Mouse (Mus musculus) lung, adult 2 months (tissue): Measurements from ENCODE around the gene Slc4a4.

ENCODE experiments used
- CTCF ChIP-seq: fragments of 200-500 bp; IDR thresholded peaks from 2 replicates; pipeline ENCODE4 v1.5.1; 2011; ENCODE audit warnings: mild to moderate bottlenecking, low read length, control low read depth; ENCODE audit not compliant: insufficient read depth
- POLR2A ChIP-seq: fragments of 200-500 bp; IDR thresholded peaks from 2 replicates; pipeline ENCODE4 v1.6.1; 2011; ENCODE audit warnings: low read depth, mild to moderate bottlenecking, control low read depth, low read length, borderline replicate concordance; ENCODE audit errors: extremely low read depth

DNA sequence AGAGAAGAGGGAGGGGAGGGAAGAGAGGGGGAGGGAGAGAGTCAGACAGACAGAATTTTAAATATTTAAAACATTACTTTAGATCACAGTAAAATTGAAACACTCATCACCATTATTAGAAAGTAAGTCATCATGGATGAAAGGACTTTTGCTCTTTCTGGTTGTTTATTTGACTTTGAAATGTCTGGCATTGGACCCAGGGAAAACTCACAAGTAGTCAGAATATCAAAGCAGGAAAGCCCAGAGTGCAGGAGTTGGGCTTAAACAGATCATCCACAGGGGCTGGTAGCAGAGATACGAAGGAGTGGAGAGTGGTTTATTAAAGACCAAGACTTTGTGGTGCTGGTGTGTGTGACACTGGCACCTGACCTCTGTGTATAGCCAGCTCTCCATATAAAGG is 191.1 kb downstream of the Slc4a4 start:
- TF ChIP-seq CTCF (no peak), POLR2A (no peak)
